Mouse (Mus musculus): Measurements from ENCODE around the gene Cntnap1. TPM values are rescaled to one million over a fixed set of nuclear protein-coding genes. Genes with fewer than 3 reads are reported as not detected.

The Cntnap1 gene
- polyA plus RNA-seq, 1 experiment: 89.5 TPM

DNA sequence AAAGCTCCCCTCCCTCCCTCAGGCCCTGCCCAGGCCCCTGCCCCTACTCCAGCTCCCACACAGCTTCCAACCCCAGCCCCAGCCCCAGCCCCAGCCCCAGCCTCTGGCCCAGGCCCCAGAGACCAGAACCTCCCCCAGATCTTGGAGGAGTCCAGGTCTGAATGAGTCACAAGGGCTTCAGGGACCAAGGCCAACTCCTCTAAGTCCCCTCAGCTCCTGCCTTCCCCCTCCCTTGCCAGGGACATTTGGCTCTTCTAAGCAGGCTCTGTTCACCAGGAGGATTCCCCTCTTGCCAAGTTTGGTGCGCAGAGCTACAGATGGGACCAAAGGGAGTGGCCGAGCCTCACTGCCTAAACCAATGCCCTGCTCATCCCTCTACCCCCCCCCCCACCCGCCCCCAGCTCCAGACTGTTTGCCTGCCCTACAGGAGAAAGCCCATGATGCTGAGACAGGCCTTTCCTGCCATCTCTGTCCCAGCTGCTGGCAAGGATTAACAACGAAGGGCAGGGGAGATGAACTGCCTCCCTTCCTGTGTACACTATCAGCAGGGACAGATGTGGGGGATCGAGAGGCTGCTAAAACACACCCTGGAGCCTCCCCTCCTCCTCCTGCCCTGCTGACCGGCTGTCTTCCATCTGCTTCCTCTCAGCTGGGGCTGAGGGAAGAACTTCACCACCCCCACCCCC is 19.3 kb downstream of the Cntnap1 start:
- Histone ChIP-seq H3K4me3 (ENCODE audit: insufficient read depth, low read length) (no peak overlapping the region), H3K4me1 (ENCODE audit: control insufficient read depth, insufficient read depth, low read length) (peaks cover 11% of the 10 kb centered on the region), H3K27ac (ENCODE audit: insufficient read depth, low read length) (peak overlapping the region; percentile 73; the same call in 1 of the 2 replicates)
- TF ChIP-seq CTCF (IDR thresholded peaks at IDR 0.05; ENCODE audit: extremely low read depth, insufficient read depth, low read length) (no peak), POLR2A (IDR thresholded peaks at IDR 0.05; ENCODE audit: extremely low read depth, insufficient read depth, low read length) (0 out of 2 replicates have a peak, but pooled peaks have one; percentile 11)

DNA sequence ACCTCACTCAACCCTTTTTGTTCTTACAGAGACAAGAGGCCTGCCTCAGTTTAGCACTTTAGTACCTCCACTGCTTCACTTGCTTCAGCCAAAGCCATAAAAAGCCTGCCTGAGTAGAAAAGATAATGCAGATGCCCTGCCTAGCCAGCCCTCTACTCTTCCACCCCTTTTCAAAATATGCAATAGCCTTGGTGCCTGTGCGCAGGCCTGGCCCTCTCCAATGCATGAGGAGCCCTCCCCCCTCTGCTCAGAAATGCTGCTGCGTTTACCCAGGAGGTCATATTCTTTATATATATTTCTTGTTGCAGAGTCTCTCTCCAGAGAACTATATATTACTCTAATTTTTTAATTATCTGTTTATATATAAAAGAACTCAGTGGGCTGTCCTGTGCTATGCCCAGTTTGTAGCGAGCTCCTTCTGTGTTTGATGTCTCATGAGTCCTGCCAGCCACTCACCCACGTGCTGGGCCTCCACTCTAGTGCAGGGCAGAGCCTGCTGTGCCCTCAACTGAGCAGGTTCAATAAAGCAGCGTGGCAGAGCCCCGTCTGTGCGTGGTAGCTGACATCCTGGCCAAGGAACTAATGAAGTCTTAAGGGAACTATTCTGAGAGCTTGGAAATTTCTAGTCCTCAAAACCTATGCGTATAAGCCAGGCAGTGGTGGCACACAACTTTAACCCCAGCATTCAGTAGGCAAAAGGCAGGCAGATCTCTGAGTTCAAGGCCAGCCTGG is 20.0 kb downstream of the Cntnap1 start:
- no peak for TF ChIP-seq POLR2A (IDR thresholded peaks at IDR 0.05; ENCODE audit: extremely low read depth, insufficient read depth, low read length)
- TF ChIP-seq CTCF (IDR thresholded peaks at IDR 0.05; ENCODE audit: extremely low read depth, insufficient read depth, low read length): no peak
- peak overlapping the region; percentile 73; the same call in 1 of the 2 replicates for H3K27ac ChIP-seq (ENCODE audit: insufficient read depth, low read length)
- no peak overlapping the region for H3K4me3 ChIP-seq (ENCODE audit: insufficient read depth, low read length)
- peaks cover 11% of the 10 kb centered on the region for H3K4me1 ChIP-seq (ENCODE audit: control insufficient read depth, insufficient read depth, low read length)

DNA sequence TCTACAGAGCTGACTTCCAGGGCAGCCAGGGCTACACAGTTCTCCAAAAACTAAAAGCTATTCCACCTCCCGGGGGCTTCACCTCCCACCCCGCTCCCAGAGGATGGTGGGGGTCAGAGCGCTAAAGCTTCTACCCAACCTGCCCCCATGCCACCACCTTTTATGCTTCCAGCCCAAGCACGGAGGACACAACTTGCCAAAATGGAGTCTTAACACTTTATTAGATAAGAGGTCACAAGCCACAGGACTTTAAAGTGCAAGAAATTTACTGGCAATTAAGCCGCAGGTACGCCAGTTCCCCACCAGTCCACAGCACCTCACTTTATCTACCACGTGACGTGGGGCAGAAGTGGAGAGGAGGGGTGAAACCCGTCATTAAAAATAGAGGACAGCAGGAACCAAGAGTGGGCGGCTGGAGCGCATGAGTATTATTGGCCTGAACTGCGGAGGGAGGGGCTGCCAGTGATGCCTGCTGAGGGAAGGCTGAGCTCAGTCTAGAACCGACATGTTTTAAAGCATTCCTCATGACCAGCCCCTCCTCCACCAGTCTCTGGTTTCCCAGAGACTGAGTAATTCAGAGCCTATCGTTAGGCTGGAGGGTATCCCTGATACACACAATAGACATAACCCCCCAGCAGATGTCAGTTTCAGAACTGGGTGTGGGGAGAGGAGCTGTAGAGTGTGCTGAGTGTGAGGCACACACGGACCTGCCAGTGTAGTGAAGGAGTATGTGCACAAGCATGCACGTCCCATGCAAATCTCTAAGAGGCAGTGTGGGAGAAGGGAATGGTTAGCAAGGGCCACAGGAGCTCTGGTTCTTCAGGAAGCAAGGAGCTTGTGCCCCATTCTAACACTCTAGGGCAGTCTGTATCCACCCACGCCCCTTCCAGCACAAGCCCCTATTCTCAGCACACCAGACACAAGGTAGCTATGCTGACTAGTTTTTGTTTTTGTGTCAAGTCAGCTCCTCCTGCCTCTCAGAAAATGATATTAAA is 20.9 kb downstream of the Cntnap1 start:
- TF ChIP-seq POLR2A (IDR thresholded peaks at IDR 0.05; ENCODE audit: extremely low read depth, insufficient read depth, low read length) (0 out of 2 replicates have a peak, but pooled peaks have one; percentile 20), CTCF (IDR thresholded peaks at IDR 0.05; ENCODE audit: extremely low read depth, insufficient read depth, low read length) (no peak)
- no peak overlapping the region for H3K27ac ChIP-seq (ENCODE audit: insufficient read depth, low read length)

DNA sequence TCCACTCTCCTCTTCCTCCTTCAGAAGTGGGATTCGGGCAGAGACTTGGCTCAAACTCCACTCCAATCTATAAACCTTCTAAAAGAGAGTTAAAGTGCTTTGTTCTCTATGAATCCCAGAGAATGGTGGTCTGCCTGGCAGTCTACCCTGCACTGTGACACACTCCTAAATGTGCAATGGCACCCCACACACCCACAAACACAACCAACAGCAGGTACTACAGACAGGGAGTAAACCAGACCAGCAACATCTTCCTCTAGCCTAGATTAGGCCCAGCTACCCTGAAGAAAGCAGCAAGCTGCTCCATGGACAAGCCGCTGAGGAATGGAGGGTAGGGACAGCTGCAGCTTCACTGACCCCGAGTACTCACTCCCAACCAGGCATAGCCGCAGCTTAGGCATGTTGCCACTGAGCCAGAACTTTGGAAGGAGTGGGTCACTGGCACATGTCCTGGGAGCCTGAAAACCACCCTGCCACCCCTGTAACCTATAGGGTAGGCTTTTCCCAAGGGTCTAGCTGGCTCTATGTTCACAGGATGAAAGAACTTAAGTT is 21.7 kb downstream of the Cntnap1 start:
- Histone ChIP-seq H3K4me3 (ENCODE audit: insufficient read depth, low read length) (no peak overlapping the region), H3K4me1 (ENCODE audit: control insufficient read depth, insufficient read depth, low read length) (peaks cover 12% of the 10 kb centered on the region)

More for the DNA sequence above, 20.9 kb downstream of the Cntnap1 start:
- Histone ChIP-seq H3K4me3 (ENCODE audit: insufficient read depth, low read length) (no peak overlapping the region), H3K4me1 (ENCODE audit: control insufficient read depth, insufficient read depth, low read length) (peaks cover 12% of the 10 kb centered on the region)

DNA sequence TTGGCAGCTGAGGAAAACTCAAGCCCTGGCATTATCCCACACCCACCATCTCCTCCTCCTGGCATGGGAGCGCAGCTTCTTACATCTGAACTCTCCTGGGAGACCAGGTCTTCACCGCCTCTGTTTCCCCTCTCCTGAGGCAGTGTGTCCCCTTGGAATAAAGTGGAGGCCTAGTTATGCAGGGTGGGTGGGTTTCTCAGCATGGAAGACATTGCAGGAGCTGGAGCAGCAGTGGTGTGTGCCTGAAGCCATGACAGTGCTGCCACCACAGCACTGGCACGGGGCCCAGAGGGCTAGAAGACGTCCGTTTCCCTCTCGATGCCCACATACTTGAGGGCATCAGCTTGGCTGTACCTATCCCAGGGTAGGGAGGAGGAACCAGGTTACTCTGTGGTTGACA is 22.3 kb downstream of the Cntnap1 start:
- Histone ChIP-seq H3K4me3 (ENCODE audit: insufficient read depth, low read length) (no peak overlapping the region), H3K27ac (ENCODE audit: insufficient read depth, low read length) (no peak overlapping the region), H3K4me1 (ENCODE audit: control insufficient read depth, insufficient read depth, low read length) (peaks cover 12% of the 10 kb centered on the region)
- TF ChIP-seq CTCF (IDR thresholded peaks at IDR 0.05; ENCODE audit: extremely low read depth, insufficient read depth, low read length): no peak
- no peak for TF ChIP-seq POLR2A (IDR thresholded peaks at IDR 0.05; ENCODE audit: extremely low read depth, insufficient read depth, low read length)

More for the DNA sequence above, 21.7 kb downstream of the Cntnap1 start:
- TF ChIP-seq CTCF (IDR thresholded peaks at IDR 0.05; ENCODE audit: extremely low read depth, insufficient read depth, low read length): no peak
- no peak for TF ChIP-seq POLR2A (IDR thresholded peaks at IDR 0.05; ENCODE audit: extremely low read depth, insufficient read depth, low read length)
- H3K27ac ChIP-seq (ENCODE audit: insufficient read depth, low read length): no peak overlapping the region

DNA sequence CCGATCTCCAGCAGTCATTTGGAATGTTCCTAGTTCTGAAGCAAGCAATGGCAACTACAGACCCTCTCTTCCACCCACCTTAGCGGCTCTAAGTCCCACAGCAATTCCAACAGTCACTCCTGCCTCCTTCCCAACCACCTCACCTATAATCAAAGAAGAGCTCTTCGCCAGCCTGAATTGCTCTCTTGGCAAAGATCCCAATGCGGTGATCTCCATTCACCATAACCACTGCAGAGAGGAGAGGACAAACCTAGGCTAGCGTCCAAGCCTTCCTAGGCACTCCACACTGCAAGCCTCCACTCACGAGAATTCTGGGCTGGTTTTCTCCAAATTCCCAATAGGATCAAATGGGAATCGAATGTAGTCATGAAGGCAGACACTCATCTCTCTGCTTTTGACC is 22.8 kb downstream of the Cntnap1 start:
- no peak overlapping the region for H3K27ac ChIP-seq (ENCODE audit: insufficient read depth, low read length)
- peaks cover 12% of the 10 kb centered on the region for H3K4me1 ChIP-seq (ENCODE audit: control insufficient read depth, insufficient read depth, low read length)
- no peak overlapping the region for H3K4me3 ChIP-seq (ENCODE audit: insufficient read depth, low read length)
- no peak for TF ChIP-seq POLR2A (IDR thresholded peaks at IDR 0.05; ENCODE audit: extremely low read depth, insufficient read depth, low read length)
- TF ChIP-seq CTCF (IDR thresholded peaks at IDR 0.05; ENCODE audit: extremely low read depth, insufficient read depth, low read length): no peak

DNA sequence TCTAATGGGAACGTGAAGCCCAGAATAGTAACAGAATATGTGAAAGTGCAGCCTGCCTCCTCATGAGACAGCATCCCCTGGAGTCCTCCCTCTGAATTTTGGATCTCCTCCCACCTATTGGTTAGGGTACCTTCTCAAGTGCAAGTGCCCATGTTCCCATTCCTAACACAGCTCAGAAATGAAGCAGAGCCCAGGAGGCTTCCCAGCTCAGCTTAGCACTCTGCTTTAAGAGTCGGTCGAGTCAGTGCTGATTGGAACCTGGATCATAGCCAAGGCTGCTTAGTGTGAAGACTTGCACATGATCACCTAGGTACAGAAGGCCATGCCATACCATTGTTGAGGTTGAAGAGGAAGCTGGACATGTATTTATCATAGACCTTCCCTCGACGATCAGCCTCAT is 23.8 kb downstream of the Cntnap1 start:
- Histone ChIP-seq H3K27ac (ENCODE audit: insufficient read depth, low read length) (peak overlapping the region; percentile 39; the same call in 1 of the 2 replicates), H3K4me3 (ENCODE audit: insufficient read depth, low read length) (no peak overlapping the region), H3K4me1 (ENCODE audit: control insufficient read depth, insufficient read depth, low read length) (peaks cover 12% of the 10 kb centered on the region)
- no peak for TF ChIP-seq POLR2A (IDR thresholded peaks at IDR 0.05; ENCODE audit: extremely low read depth, insufficient read depth, low read length)
- no peak for TF ChIP-seq CTCF (IDR thresholded peaks at IDR 0.05; ENCODE audit: extremely low read depth, insufficient read depth, low read length)

DNA sequence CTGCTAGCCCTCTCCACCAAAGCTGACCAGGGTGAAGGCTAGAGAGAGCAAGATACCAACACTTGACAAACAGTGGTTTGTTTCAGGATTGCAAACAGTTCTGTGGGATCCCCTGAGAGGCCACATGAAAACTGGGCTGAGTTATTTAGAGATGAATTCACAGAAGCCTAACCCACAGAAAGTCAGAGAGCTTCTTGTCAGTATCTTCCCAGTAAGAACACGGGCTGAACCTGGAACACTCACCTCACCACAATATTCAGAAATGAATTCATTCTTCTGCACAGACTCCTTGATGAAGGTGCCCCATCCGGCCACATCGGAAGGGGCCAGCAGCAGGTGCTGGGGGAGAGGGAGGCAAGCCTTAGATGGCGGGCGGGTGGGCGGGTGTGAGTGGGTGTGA is 24.3 kb downstream of the Cntnap1 start:
- Histone ChIP-seq H3K4me1 (ENCODE audit: control insufficient read depth, insufficient read depth, low read length) (peaks cover 12% of the 10 kb centered on the region), H3K4me3 (ENCODE audit: insufficient read depth, low read length) (no peak overlapping the region), H3K27ac (ENCODE audit: insufficient read depth, low read length) (no peak overlapping the region; the same call in 1 of the 2 replicates)
- TF ChIP-seq POLR2A (IDR thresholded peaks at IDR 0.05; ENCODE audit: extremely low read depth, insufficient read depth, low read length) (no peak), CTCF (IDR thresholded peaks at IDR 0.05; ENCODE audit: extremely low read depth, insufficient read depth, low read length) (no peak)

DNA sequence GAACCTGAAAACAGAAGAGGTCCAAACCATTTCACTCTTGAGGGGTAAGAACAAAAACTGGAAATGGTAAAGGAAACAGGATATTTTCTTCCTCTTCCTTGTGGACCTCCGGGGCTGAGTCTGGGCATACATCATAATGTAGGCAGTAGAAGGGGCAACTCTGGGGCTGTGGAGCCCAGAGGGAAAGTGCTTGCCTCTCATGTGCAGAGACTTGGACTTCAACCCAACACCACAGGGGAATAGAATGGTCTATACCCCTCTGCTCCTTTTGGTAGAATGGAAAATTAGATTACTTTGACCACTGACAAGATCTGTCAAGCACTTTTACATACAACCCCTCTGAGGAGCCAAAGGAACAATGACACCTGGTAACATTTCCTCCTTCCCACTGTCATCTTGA is 24.8 kb downstream of the Cntnap1 start:
- Histone ChIP-seq H3K4me3 (ENCODE audit: insufficient read depth, low read length) (no peak overlapping the region), H3K4me1 (ENCODE audit: control insufficient read depth, insufficient read depth, low read length) (peaks cover 9% of the 10 kb centered on the region), H3K27ac (ENCODE audit: insufficient read depth, low read length) (no peak overlapping the region)
- TF ChIP-seq CTCF (IDR thresholded peaks at IDR 0.05; ENCODE audit: extremely low read depth, insufficient read depth, low read length): no peak
- no peak for TF ChIP-seq POLR2A (IDR thresholded peaks at IDR 0.05; ENCODE audit: extremely low read depth, insufficient read depth, low read length)
